Mouse (Mus musculus) C2C12 (cell line): ENCODE measurements around the gene Usp49.
"Not testable (repeated sequence)": the region's sequence is repeated elsewhere in the genome, so short reads cannot be mapped to it uniquely, and the experiment has no call there.

Experiments
- CEBPB ChIP-seq: IDR thresholded peaks from one replicate; pipeline ENCODE4 v1.6.1; 2011; ENCODE audit warnings: low read depth, mild to moderate bottlenecking, control low read depth, moderate library complexity
- CTCF ChIP-seq: IDR thresholded peaks from one replicate; pipeline ENCODE4 v1.5.1; 2011; ENCODE audit not compliant: control insufficient read depth, insufficient read depth, insufficient read length
- MAX ChIP-seq: IDR thresholded peaks from one replicate; pipeline ENCODE4 v1.6.1; 2011; ENCODE audit warnings: mild to moderate bottlenecking, control low read depth
- MYOD1 ChIP-seq: IDR thresholded peaks from one replicate; pipeline ENCODE4 v1.6.1; 2011; ENCODE audit warnings: low read depth; ENCODE audit not compliant: control insufficient read depth, insufficient read length
- MYOG ChIP-seq: IDR thresholded peaks from one replicate; pipeline ENCODE4 v1.6.1; 2011; ENCODE audit not compliant: control insufficient read depth, insufficient read length; ENCODE audit errors: extremely low read depth
- USF1 ChIP-seq: IDR thresholded peaks from one replicate; pipeline ENCODE4 v1.6.1; 2011; ENCODE audit warnings: low read depth, mild to moderate bottlenecking, control low read depth, moderate library complexity

DNA sequence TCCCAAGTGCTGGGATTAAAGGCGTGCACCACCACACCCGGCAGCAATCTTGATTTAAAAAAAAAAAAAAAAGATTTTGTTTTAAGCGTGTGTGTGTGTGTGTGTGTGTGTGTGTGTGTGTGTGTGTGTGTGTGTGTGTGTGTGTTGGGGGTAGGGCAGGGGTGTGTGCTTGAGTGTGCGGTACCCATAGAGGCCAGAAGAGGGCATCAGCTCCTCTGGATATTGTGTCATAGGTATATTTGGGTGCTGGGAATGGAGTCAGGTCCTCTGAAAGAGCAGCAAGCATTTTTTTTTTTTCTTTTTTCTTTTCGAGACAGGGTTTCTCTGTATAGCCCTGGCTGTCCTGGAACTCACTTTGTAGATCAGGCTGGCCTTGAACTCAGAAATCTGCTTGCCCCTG lies 5.9 kb upstream of the Usp49 start:
- TF ChIP-seq CTCF, MYOD1, MYOG, USF1, MAX, CEBPB: not testable (repeated sequence)
